Mouse (Mus musculus) lung, embryonic 15.5 days (tissue): ENCODE measurements around the gene Tm2d3. TPM values are rescaled to one million over a fixed set of nuclear protein-coding genes. Genes with fewer than 3 reads are reported as not detected.

Experiments used
- ATAC-seq: fragments of 200-750 bp; cut with Nextera tagmentation; 2 replicates; pipeline ENCODE4 v1.8.0; 2017; ENCODE audit warnings: moderate number of reproducible peaks, borderline replicate concordance; ENCODE audit not compliant: low FRiP score, low TSS enrichment; ENCODE audit errors: extremely low read depth
- H3K27ac ChIP-seq: fragments of 300-500 bp; sonication (generic); 2 replicates; pipeline ENCODE4 v1.5.1; 2015; ENCODE audit warnings: moderate library complexity, mild to moderate bottlenecking, inconsistent platforms
- H3K27me3 ChIP-seq: fragments of 300-500 bp; sonication (generic); 2 replicates; pipeline ENCODE4 v1.6.1; 2015; ENCODE audit warnings: inconsistent platforms
- H3K36me3 ChIP-seq: fragments of 300-500 bp; sonication (generic); 2 replicates; pipeline ENCODE4 v1.6.1; 2015; ENCODE audit warnings: inconsistent platforms
- H3K4me1 ChIP-seq: fragments of 300-500 bp; sonication (generic); 2 replicates; pipeline ENCODE4 v1.6.1; 2015; ENCODE audit warnings: inconsistent platforms
- H3K4me2 ChIP-seq: fragments of 300-500 bp; sonication (generic); 2 replicates; pipeline ENCODE4 v1.6.1; 2015; ENCODE audit warnings: inconsistent platforms, mild to moderate bottlenecking, moderate library complexity
- H3K4me3 ChIP-seq: fragments of 300-500 bp; sonication (generic); 2 replicates; pipeline ENCODE4 v1.5.1; 2015; ENCODE audit warnings: mild to moderate bottlenecking, inconsistent platforms
- H3K9ac ChIP-seq: fragments of 300-500 bp; sonication (generic); 2 replicates; pipeline ENCODE4 v1.6.1; 2015; ENCODE audit warnings: inconsistent platforms
- H3K9me3 ChIP-seq: fragments of 300-500 bp; sonication (generic); 2 replicates; pipeline ENCODE4 v1.6.1; 2016; ENCODE audit warnings: inconsistent platforms
- WGBS: fragments of 180-500 bp; shearing (Covaris S2); methylation state at CpG from one replicate; pipeline ENCODE4 v1.1.7; 2015; 5-methylcytosine and 5-hydroxymethylcytosine counted together
- polyA plus RNA-seq: library from polyadenylated mRNA; unstranded; fragments of >200 nt; fragmentation: Nextera tagmentation; extraction: Ambion mirVana; gene quantifications from 2 replicates; pipeline ENCODE4 v1.2.1, GENCODE M21; 2015

Tm2d3 gene
- polyA plus RNA-seq, 1 experiment from 2014 or later = 84.1 TPM

- 67% methylated on average over 10 of the region's 10 CpGs for WGBS
- Histone ChIP-seq H3K4me2 (no peak overlapping the region), H3K9me3 (no peaks in the 10 kb centered on the region), H3K36me3 (no peaks in the 10 kb centered on the region; the same call in 1 of the 2 replicates), H3K4me1 (no peaks in the 10 kb centered on the region), H3K27me3 (no peaks in the 10 kb centered on the region), H3K9ac (no peak overlapping the region), H3K27ac (no peak overlapping the region), H3K4me3 (no peak overlapping the region)
- no peak for ATAC-seq
Measured at GRCm38 (mm10) chr7:65678050-65678449, 12.9 kb upstream of the Tm2d3 start.

GRCm38 (mm10) chr7:65678900-65679595 is 11.9 kb upstream of the Tm2d3 start:
- Histone ChIP-seq H3K4me3 (no peak overlapping the region), H3K4me2 (no peak overlapping the region), H3K27me3 (no peaks in the 10 kb centered on the region), H3K9me3 (no peaks in the 10 kb centered on the region), H3K4me1 (no peaks in the 10 kb centered on the region), H3K36me3 (no peaks in the 10 kb centered on the region; the same call in 1 of the 2 replicates), H3K9ac (no peak overlapping the region), H3K27ac (no peak overlapping the region)
- no peak for ATAC-seq
- WGBS = 58% methylated on average over 7 of the region's 7 CpGs

GRCm38 (mm10) chr7:65681166-65681565 is 9.8 kb upstream of the Tm2d3 start:
- no peak overlapping the region for H3K4me2 ChIP-seq
- H3K27me3 ChIP-seq = no peaks in the 10 kb centered on the region
- no peaks in the 10 kb centered on the region; the same call in 1 of the 2 replicates for H3K36me3 ChIP-seq
- ATAC-seq = no peak
- WGBS = 44% methylated on average over 5 of the region's 5 CpGs
- H3K9me3 ChIP-seq = no peaks in the 10 kb centered on the region
- H3K4me3 ChIP-seq = no peak overlapping the region
- H3K4me1 ChIP-seq = no peaks in the 10 kb centered on the region
- H3K27ac ChIP-seq = no peak overlapping the region
- H3K9ac ChIP-seq = no peak overlapping the region

GRCm38 (mm10) chr7:65684256-65684835 is 6.6 kb upstream of the Tm2d3 start:
- H3K4me1 ChIP-seq = no peaks in the 10 kb centered on the region
- WGBS = 70% methylated on average over 7 of the region's 7 CpGs
- H3K4me2 ChIP-seq = no peak overlapping the region

GRCm38 (mm10) chr7:65686664-65687063 is 4.3 kb upstream of the Tm2d3 start:
- 88% methylated on average over 9 of the region's 9 CpGs for WGBS
- ATAC-seq = no peak
- Histone ChIP-seq H3K4me2 (no peak overlapping the region), H3K36me3 (no peaks in the 10 kb centered on the region), H3K9ac (no peak overlapping the region), H3K27me3 (no peaks in the 10 kb centered on the region), H3K9me3 (no peaks in the 10 kb centered on the region), H3K4me3 (no peak overlapping the region), H3K27ac (no peak overlapping the region), H3K4me1 (no peaks in the 10 kb centered on the region)

More at GRCm38 (mm10) chr7:65684256-65684835, 6.6 kb upstream of the Tm2d3 start:
- no peak for ATAC-seq
- Histone ChIP-seq H3K36me3 (no peaks in the 10 kb centered on the region), H3K4me3 (no peak overlapping the region), H3K27me3 (no peaks in the 10 kb centered on the region), H3K9me3 (no peaks in the 10 kb centered on the region), H3K27ac (no peak overlapping the region), H3K9ac (no peak overlapping the region)

GRCm38 (mm10) chr7:65691929-65692605 is 1.1 kb downstream of the Tm2d3 start:
- H3K4me3 ChIP-seq = 0 out of 2 replicates have a peak overlapping the region, but pooled peaks have one; percentile 69
- no peaks in the 10 kb centered on the region for H3K27me3 ChIP-seq
- H3K27ac ChIP-seq = peak overlapping the region; percentile 94
- H3K4me1 ChIP-seq = peaks cover 8% of the 10 kb centered on the region; the same call in 1 of the 2 replicates
- H3K9me3 ChIP-seq = no peaks in the 10 kb centered on the region
- no peak for ATAC-seq
- peaks cover 4% of the 10 kb centered on the region; the same call in 1 of the 2 replicates for H3K36me3 ChIP-seq
- peak overlapping the region; percentile 77 for H3K4me2 ChIP-seq
- no peak overlapping the region for H3K9ac ChIP-seq
- 66% methylated on average over 8 of the region's 8 CpGs for WGBS

- H3K36me3 ChIP-seq = peaks cover 11% of the 10 kb centered on the region
- no peaks in the 10 kb centered on the region for H3K9me3 ChIP-seq
- H3K27me3 ChIP-seq = no peaks in the 10 kb centered on the region
- peak overlapping the region; percentile 69 for H3K4me3 ChIP-seq
- H3K4me1 ChIP-seq = peaks cover 8% of the 10 kb centered on the region; the same call in 1 of the 2 replicates
- ATAC-seq = peak; percentile 71
- H3K4me2 ChIP-seq = peak overlapping the region; percentile 77
- H3K9ac ChIP-seq = peak overlapping the region; percentile 74
- H3K27ac ChIP-seq = peak overlapping the region; percentile 94
- 2% methylated on average over 10 of the region's 10 CpGs for WGBS
Measured at GRCm38 (mm10) chr7:65692883-65693282, 1.9 kb downstream of the Tm2d3 start.

- H3K9me3 ChIP-seq = no peaks in the 10 kb centered on the region
- H3K4me1 ChIP-seq = peaks cover 8% of the 10 kb centered on the region; the same call in 1 of the 2 replicates
- H3K36me3 ChIP-seq = peaks cover 15% of the 10 kb centered on the region
- peak; percentile 96 for ATAC-seq
- peak overlapping the region; percentile 74 for H3K9ac ChIP-seq
- H3K4me3 ChIP-seq = peak overlapping the region; percentile 69
- H3K4me2 ChIP-seq = peak overlapping the region; percentile 77
- no peaks in the 10 kb centered on the region for H3K27me3 ChIP-seq
- WGBS = under 1% methylated on average over 52 of the region's 52 CpGs
- peak overlapping the region; percentile 94 for H3K27ac ChIP-seq
Measured at GRCm38 (mm10) chr7:65693301-65693821, 2.4 kb downstream of the Tm2d3 start.

- WGBS = 55% methylated on average over 2 of the region's 2 CpGs
Measured at GRCm38 (mm10) chr7:65696450-65696849, 5.5 kb downstream of the Tm2d3 start.

GRCm38 (mm10) chr7:65702076-65702475 is 11.1 kb downstream of the Tm2d3 start:
- WGBS = 83% methylated on average over 7 of the region's 7 CpGs
- no peak for ATAC-seq

More at GRCm38 (mm10) chr7:65696450-65696849, 5.5 kb downstream of the Tm2d3 start:
- no peak for ATAC-seq
- Histone ChIP-seq H3K4me2 (no peak overlapping the region), H3K9ac (no peak overlapping the region), H3K36me3 (peaks cover 43% of the 10 kb centered on the region), H3K27me3 (no peaks in the 10 kb centered on the region), H3K9me3 (no peaks in the 10 kb centered on the region), H3K27ac (no peak overlapping the region), H3K4me1 (peaks cover 8% of the 10 kb centered on the region; the same call in 1 of the 2 replicates), H3K4me3 (no peak overlapping the region)

GRCm38 (mm10) chr7:65704818-65705242 is 13.9 kb downstream of the Tm2d3 start:
- H3K4me1 ChIP-seq = 0 out of 2 replicates have a peak, but pooled peaks cover 5% of the 10 kb centered on the region
- no peaks in the 10 kb centered on the region for H3K9me3 ChIP-seq
- H3K27me3 ChIP-seq = no peaks in the 10 kb centered on the region
- 0 out of 2 replicates have a peak overlapping the region, but pooled peaks have one; percentile 28 for H3K9ac ChIP-seq
- ATAC-seq = no peak
- H3K4me2 ChIP-seq = peak overlapping the region; percentile 49
- H3K36me3 ChIP-seq = peaks cover 24% of the 10 kb centered on the region
- 5% methylated on average over 10 of the region's 10 CpGs for WGBS
- no peak overlapping the region for H3K27ac ChIP-seq
- H3K4me3 ChIP-seq = peak overlapping the region; percentile 34

More at GRCm38 (mm10) chr7:65702076-65702475, 11.1 kb downstream of the Tm2d3 start:
- no peak overlapping the region for H3K4me2 ChIP-seq
- 0 out of 2 replicates have a peak, but pooled peaks cover 5% of the 10 kb centered on the region for H3K4me1 ChIP-seq
- H3K36me3 ChIP-seq = peaks cover 48% of the 10 kb centered on the region
- H3K9me3 ChIP-seq = no peaks in the 10 kb centered on the region
- no peak overlapping the region for H3K9ac ChIP-seq
- no peaks in the 10 kb centered on the region for H3K27me3 ChIP-seq
- H3K27ac ChIP-seq = no peak overlapping the region
- H3K4me3 ChIP-seq = no peak overlapping the region
